Mouse (Mus musculus): ENCODE results near the gene Ttyh3. TPM values are rescaled to one million over a fixed set of nuclear protein-coding genes. Genes with fewer than 3 reads are reported as not detected.

Gene Ttyh3
- polyA plus RNA-seq, 1 experiment = 95.1 TPM

GRCm38 (mm10) chr5:140608634-140609015 is 40.2 kb downstream of the Ttyh3 start:
- H3K27me3 ChIP-seq (ENCODE audit: control insufficient read depth, insufficient read depth, low read length) = no peaks in the 10 kb centered on the region
- peak overlapping the region; percentile 95 for H3K27ac ChIP-seq (ENCODE audit: insufficient read depth, low read length)
- TF ChIP-seq POLR2A (IDR thresholded peaks at IDR 0.05; ENCODE audit: low read depth, low read length) (no peak), CTCF (IDR thresholded peaks at IDR 0.05; ENCODE audit: extremely low read depth, insufficient read depth, insufficient read length, insufficient replicate concordance) (no peak)
- 3% methylated on average over 16 of the region's 16 CpGs for WGBS
- no peak for DNase-seq (ENCODE audit: low read depth in 1 of 2, low spot score in 2 of 2)
- H3K4me1 ChIP-seq (ENCODE audit: control insufficient read depth, insufficient read depth, insufficient read length) = peaks cover 32% of the 10 kb centered on the region
- peak overlapping the region; percentile 95 for H3K4me3 ChIP-seq (ENCODE audit: extremely low read depth, insufficient read depth, insufficient read length)
- peaks cover 22% of the 10 kb centered on the region for H3K36me3 ChIP-seq (ENCODE audit: control insufficient read depth, insufficient read depth, low read length)

- Histone ChIP-seq H3K27ac (ENCODE audit: insufficient read depth, low read length) (peak overlapping the region; percentile 95), H3K4me3 (ENCODE audit: extremely low read depth, insufficient read depth, insufficient read length) (peak overlapping the region; percentile 95), H3K36me3 (ENCODE audit: control insufficient read depth, insufficient read depth, low read length) (peaks cover 17% of the 10 kb centered on the region), H3K27me3 (ENCODE audit: control insufficient read depth, insufficient read depth, low read length) (no peaks in the 10 kb centered on the region), H3K4me1 (ENCODE audit: control insufficient read depth, insufficient read depth, insufficient read length) (peaks cover 32% of the 10 kb centered on the region)
- no peak for DNase-seq (ENCODE audit: low read depth in 1 of 2, low spot score in 2 of 2)
- TF ChIP-seq POLR2A (IDR thresholded peaks at IDR 0.05; ENCODE audit: low read depth, low read length) (no peak), CTCF (IDR thresholded peaks at IDR 0.05; ENCODE audit: extremely low read depth, insufficient read depth, insufficient read length, insufficient replicate concordance) (no peak)
- WGBS = 2% methylated on average over 17 of the region's 17 CpGs
These were observed 40.8 kb downstream of the Ttyh3 start for GRCm38 (mm10) chr5:140607836-140608633.

DNA sequence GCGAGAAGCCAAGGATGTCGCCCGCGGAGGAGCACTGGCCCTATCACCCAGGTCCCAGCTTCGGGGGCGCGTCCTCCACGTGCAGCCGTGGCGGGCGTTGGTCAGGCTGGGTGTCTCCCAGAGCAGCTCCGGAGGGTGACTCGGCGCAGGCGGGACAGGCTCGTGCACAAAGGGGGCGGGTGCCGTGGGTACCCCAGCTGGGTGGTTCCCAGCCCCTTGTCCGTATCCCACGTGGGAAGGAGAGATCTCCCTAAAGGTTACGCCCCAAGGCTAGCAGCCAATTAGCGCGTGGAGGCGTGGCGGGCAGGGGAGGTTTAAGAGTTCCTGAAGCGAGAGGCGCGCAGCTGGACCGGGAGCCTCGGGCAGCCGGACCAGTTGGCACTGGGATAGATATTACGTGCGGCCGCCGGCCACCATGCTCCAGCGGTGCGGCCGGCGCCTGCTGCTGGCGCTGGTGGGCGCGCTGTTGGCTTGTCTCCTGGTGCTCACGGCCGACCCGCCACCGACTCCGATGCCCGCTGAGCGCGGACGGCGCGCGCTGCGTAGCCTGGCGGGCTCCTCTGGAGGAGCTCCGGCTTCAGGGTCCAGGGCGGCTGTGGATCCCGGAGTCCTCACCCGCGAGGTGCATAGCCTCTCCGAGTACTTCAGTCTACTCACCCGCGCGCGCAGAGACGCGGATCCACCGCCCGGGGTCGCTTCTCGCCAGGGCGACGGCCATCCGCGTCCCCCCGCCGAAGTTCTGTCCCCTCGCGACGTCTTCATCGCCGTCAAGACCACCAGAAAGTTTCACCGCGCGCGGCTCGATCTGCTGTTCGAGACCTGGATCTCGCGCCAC is 41.6 kb downstream of the Ttyh3 start, which contains the start of gene Lfng:
Gene Lfng, plus strand, starts transcription at position 320 of the 835 bp plus-strand sequence.
- H3K4me3 ChIP-seq (ENCODE audit: extremely low read depth, insufficient read depth, insufficient read length) = peak within 1 kb of the TSS; percentile 95
- H3K36me3 ChIP-seq (ENCODE audit: control insufficient read depth, insufficient read depth, low read length) = peaks cover 9% of the 10 kb centered on the region
- TF ChIP-seq POLR2A (IDR thresholded peaks at IDR 0.05; ENCODE audit: low read depth, low read length) = peak; percentile 97
- TF ChIP-seq CTCF (IDR thresholded peaks at IDR 0.05; ENCODE audit: extremely low read depth, insufficient read depth, insufficient read length, insufficient replicate concordance) = 0 out of 2 replicates have a peak, but pooled peaks have one; percentile 2
- H3K27ac ChIP-seq (ENCODE audit: insufficient read depth, low read length) = peak within 1 kb of the TSS; percentile 95
- under 1% methylated on average over 88 of the region's 91 CpGs for WGBS
- DNase-seq (ENCODE audit: low read depth in 1 of 2, low spot score in 2 of 2) = peak; percentile 57 to 87
- no peaks in the 10 kb centered on the region for H3K27me3 ChIP-seq (ENCODE audit: control insufficient read depth, insufficient read depth, low read length)
- H3K4me1 ChIP-seq (ENCODE audit: control insufficient read depth, insufficient read depth, insufficient read length) = peaks cover 32% of the 10 kb centered on the region

- no peak for TF ChIP-seq CTCF (IDR thresholded peaks at IDR 0.05; ENCODE audit: extremely low read depth, insufficient read depth, insufficient read length, insufficient replicate concordance)
- no peak for TF ChIP-seq POLR2A (IDR thresholded peaks at IDR 0.05; ENCODE audit: low read depth, low read length)
- H3K4me3 ChIP-seq (ENCODE audit: extremely low read depth, insufficient read depth, insufficient read length) = peak overlapping the region; percentile 95; the same call in 1 of the 2 replicates
- no peak overlapping the region for H3K27ac ChIP-seq (ENCODE audit: insufficient read depth, low read length)
- peaks cover 30% of the 10 kb centered on the region for H3K4me1 ChIP-seq (ENCODE audit: control insufficient read depth, insufficient read depth, insufficient read length)
- H3K36me3 ChIP-seq (ENCODE audit: control insufficient read depth, insufficient read depth, low read length) = peaks cover 4% of the 10 kb centered on the region; the same call in 1 of the 2 replicates
- WGBS = 6% methylated on average over 23 of the region's 23 CpGs
- DNase-seq (ENCODE audit: low read depth in 1 of 2, low spot score in 2 of 2) = peak in 1 of 2 experiments; percentile 39
- H3K27me3 ChIP-seq (ENCODE audit: control insufficient read depth, insufficient read depth, low read length) = no peaks in the 10 kb centered on the region
These were observed 42.4 kb downstream of the Ttyh3 start for GRCm38 (mm10) chr5:140606386-140606785.

- 44% methylated on average over 3 of the region's 3 CpGs for WGBS
- H3K27ac ChIP-seq (ENCODE audit: insufficient read depth, low read length) = no peak overlapping the region
- no peak for TF ChIP-seq CTCF (IDR thresholded peaks at IDR 0.05; ENCODE audit: extremely low read depth, insufficient read depth, insufficient read length, insufficient replicate concordance)
- no peak for TF ChIP-seq POLR2A (IDR thresholded peaks at IDR 0.05; ENCODE audit: low read depth, low read length)
- peaks cover 21% of the 10 kb centered on the region for H3K4me1 ChIP-seq (ENCODE audit: control insufficient read depth, insufficient read depth, insufficient read length)
- no peak overlapping the region for H3K4me3 ChIP-seq (ENCODE audit: extremely low read depth, insufficient read depth, insufficient read length)
- DNase-seq (ENCODE audit: low read depth in 1 of 2, low spot score in 2 of 2) = no peak
- H3K36me3 ChIP-seq (ENCODE audit: control insufficient read depth, insufficient read depth, low read length) = no peaks in the 10 kb centered on the region
- H3K27me3 ChIP-seq (ENCODE audit: control insufficient read depth, insufficient read depth, low read length) = no peaks in the 10 kb centered on the region
These were observed 43.6 kb downstream of the Ttyh3 start for GRCm38 (mm10) chr5:140605228-140605627.

DNA sequence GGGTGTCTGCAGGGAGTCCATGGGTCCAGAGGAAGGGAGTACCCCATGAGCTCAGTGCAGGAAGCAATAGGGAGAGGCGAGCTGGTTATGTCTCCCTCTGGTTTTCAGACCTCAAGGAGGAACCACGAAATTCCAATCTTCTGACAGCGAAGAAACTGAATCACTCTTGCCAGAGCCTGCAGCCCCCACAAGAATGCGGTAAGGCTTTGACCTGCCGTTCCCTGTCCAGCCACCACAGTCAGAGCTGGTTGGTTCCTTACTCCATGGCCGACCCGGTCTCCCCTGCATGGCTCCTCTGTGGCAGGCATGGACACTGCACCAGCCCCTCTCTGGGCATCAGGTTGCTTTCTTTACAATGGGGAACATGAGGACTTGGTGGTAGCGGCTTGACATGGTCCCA is 44.4 kb downstream of the Ttyh3 start:
- Histone ChIP-seq H3K4me3 (ENCODE audit: extremely low read depth, insufficient read depth, insufficient read length) (no peak overlapping the region), H3K27ac (ENCODE audit: insufficient read depth, low read length) (no peak overlapping the region), H3K4me1 (ENCODE audit: control insufficient read depth, insufficient read depth, insufficient read length) (peaks cover 17% of the 10 kb centered on the region), H3K27me3 (ENCODE audit: control insufficient read depth, insufficient read depth, low read length) (no peaks in the 10 kb centered on the region), H3K36me3 (ENCODE audit: control insufficient read depth, insufficient read depth, low read length) (no peaks in the 10 kb centered on the region)
- TF ChIP-seq POLR2A (IDR thresholded peaks at IDR 0.05; ENCODE audit: low read depth, low read length) (no peak), CTCF (IDR thresholded peaks at IDR 0.05; ENCODE audit: extremely low read depth, insufficient read depth, insufficient read length, insufficient replicate concordance) (no peak)
- DNase-seq (ENCODE audit: low read depth in 1 of 2, low spot score in 2 of 2) = no peak
- 84% methylated on average over 8 of the region's 8 CpGs for WGBS

All from spleen, adult 2 months (tissue).